Mouse (Mus musculus) adrenal gland, postnatal 10 days (tissue): Measurements from ENCODE around the gene Sec1. TPM values are rescaled to one million over a fixed set of nuclear protein-coding genes. Genes with fewer than 3 reads are reported as not detected.

ENCODE experiments used
- DNase-seq: peaks from one replicate; pipeline ENCODE4 v3.0.0; 2021; ENCODE audit warnings: mixed read lengths
- long read RNA-seq, 2 experiments: library from polyadenylated mRNA; stranded (forward); transcript quantifications; one replicate each; pipeline ENCODE4 v2.0.0; 2021
- total RNA-seq, 2 experiments: library from RNA; stranded (reverse); gene quantifications; 2 replicates each; pipeline ENCODE4 v1.2.3; 2021

The Sec1 gene
- total RNA-seq = under 1 TPM; 0.21 to 0.30 TPM
- long read RNA-seq, experiment 1, partial matches to known transcripts = 0 of 1 reads
- long read RNA-seq, experiment 1, other reads (novel, unspliced or antisense) = 1 of 1 reads
- long read RNA-seq, experiment 2, partial matches to known transcripts = 0 of 1 reads
- long read RNA-seq, experiment 2, other reads (novel, unspliced or antisense) = 1 of 1 reads

DNA sequence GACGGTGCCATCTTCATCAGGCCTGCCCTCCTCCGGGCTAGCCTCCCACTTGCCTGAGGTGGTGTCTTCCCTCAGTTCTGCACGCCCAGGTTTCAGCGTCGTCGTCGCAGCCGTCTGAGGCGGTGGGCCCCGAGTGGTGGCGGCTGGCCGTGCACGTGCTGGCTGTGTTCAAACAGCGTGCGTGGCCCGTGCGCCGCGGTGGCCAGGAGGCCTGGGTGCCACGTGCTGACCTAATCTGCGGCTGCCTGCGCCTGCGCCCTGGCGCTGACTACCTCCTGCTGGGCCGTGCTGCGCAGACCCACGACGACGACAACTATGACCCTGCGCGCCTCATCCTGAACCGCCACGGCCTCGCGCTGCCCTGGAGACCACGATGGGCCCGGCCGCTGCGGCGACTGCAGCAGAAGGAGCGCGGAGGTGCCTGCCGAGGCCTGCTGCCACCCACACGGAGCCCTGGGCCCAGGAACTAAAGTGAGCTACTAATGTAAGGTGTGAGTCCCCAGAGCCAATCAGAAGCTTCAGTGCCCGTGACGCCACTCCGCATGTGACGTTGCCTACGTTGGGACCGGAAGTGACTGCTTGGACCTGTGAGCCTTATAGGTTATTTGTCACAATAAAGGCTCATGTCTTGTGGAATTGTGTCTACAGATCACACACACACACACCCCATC is at the start of gene Sec1:
Gene Sec1, minus strand, starts transcription at position 482 of the 671 bp plus-strand sequence.
- DNase-seq = no peak

DNA sequence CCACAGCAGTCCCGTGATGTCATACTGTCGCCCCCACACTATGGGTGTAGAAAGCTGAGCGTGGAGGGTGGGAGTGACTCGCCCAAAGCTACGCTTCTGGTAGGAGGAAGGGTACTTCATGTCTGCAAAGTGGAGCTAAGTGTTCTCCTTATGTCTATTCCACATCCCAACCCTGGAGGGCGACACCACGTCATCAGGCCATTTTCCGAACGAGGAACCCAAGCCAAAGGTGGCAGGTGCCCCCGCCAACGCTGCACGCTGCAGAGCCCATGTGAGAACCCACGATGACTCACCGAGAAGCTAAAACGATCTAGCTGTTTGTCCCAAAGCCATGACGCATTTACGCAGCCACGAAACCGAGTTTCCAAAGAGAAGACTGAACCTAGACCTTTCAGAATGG is 48.1 kb upstream of the Sec1 start:
- DNase-seq = no peak

DNA sequence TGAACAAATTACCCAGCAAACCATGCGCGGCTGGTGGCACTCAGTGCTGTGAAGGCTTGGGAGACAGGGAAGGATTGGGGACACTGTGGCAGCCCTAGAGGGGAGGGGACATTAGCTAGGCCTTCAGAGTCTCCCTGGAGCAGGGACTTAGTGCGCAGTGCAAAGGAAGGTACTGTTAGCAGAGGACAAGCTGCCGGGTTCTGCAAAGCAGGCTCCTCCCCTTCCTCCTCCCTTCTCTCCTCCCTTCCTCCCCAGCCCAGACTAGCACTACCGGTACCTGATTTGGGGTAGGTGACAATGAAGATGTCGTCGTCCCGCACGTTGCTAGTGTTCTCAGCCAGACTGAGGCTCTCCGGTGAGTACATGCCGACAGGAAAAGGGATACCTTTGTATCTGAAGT is 47.6 kb upstream of the Sec1 start:
- no peak for DNase-seq

DNA sequence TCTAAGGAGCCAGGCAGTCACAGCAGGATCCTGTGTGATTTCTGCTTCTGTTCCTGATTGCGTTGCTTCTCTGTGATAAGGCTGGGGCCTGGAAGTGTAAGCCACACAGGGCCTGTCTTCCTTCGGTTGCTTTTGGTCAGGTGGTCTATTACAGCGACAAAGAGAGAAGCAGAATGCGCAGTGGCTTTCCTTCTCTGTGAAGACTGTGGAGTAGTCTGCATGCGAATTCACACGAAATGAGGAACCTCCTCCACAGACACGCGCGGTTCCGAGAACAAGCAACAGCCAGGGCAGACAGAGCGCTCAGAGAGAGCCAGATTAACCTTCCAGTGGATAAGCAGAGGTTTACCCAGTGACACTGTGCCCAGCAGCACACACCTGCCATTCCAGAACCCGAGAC is 47.1 kb upstream of the Sec1 start:
- no peak for DNase-seq

DNA sequence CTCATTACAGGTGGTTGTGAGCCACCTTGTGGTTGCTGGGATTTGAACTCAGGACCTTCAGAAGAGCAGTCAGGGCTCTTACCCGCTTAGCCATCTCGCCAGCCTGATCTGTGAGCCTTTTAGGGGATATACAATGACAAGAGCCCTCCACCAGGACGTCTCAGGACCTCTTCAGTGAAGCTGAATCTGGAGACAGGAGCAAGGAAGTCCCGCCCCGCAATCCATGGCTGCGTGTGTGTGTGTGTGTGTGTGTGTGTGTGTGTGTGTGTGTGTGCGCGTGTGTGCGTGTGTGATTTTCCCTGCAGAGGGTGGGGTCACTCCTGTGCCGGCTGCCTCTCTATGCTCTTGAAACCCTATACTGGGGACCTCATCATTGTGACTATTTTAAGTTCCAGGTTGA is 45.6 kb upstream of the Sec1 start:
- DNase-seq = no peak

DNA sequence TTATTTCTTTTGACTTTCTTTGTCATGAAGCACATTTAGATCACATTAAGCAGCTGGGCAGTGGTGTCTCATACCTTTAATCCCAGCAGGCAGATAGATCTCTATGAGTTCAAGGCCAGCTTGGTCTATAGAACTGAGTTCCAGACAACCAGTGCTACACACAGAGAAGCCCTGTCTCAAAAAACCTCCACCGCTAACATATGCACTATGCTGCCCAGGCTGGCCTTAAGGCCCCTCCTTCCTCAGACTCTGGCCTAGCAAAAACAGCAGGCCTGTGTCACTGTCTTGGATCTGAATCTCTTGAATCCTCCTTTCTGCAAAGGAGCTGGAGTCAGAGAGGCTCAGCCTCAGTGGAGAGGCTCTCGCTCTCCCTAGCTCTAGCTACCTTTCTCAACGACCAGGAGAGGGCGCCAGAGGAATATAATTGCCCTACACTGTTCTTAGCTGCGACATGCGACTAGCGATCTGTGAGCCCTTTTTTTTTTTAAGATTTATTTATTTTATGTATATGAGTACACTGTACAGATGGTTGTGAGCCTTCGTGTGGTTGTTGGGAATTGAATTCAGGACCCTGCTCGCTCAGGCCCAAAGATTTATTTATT is 45.1 kb upstream of the Sec1 start:
- peak; percentile 86 for DNase-seq

DNA sequence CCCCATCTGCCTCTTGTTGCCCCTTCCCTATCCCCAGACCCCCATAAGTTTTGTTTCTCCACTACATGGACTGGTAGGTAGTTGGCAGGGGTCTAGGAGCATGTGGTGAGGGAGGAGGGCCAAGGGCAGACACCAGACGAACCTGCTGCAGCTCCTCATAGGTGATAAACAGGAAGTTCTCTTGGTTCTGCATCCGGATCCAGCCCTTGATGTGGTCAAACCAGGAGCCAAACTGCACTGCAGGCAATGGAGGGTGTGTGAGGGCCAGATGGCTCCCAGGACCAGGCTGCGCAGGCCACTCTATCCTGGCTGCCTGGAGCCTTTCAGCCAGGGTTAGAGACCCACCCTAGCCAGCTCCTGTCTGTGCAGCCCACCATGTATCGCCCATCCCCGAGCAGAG is 39.3 kb upstream of the Sec1 start:
- DNase-seq = no peak

DNA sequence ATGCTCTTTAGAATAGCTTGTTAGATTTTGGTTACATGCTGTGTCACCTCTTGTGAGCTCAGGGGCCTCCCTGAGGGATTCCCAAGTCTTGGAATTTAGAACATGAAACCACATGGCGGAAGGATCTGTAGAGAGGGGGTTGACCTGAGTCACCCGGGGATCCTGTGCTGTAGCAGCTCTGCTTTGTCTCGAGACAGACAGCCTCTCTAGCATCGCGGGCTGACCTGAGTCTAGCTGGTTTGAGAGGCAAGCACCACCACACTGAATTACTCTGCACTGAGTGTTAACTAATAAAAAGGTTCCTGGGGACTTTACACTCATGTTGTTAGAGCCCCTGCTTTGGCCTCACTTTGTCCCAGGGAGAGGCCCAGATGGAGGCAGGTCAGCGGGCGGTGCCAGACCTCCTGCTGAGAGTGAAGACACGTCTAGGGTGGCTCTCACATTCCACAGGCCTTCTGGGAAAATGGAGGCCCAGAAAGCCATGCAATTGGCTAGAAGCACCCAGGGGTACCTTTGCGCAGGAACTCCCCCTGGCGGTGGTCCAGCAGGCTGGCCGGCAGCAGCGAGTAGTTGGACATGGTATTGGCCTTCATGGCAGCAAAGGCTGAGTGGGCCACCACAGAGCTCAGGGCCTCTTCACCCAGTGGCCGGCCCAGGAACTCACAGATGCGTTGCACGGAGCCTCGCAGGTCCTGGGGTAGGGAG is 36.7 kb upstream of the Sec1 start:
- DNase-seq = peak; percentile 74

DNA sequence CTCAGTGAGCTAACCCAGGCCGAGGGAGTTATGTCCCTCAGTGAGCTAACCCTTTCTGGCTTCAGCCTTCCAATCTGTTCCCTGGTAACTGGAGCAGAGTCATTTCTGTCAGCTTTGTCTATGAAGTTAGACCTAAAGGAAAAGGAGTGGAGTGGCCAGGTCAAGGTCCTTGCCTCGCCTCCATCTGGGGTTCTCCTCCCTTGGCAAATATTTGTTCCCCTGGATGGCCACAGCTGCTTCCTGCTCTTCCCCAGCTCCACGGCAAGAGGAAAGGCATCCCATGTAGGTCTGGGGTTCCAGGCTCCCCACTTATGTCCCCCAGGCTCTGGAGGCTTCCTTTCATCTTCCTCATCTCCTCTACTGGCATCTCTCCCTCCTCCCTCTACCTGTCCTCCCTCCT is 33.4 kb upstream of the Sec1 start:
- no peak for DNase-seq

DNA sequence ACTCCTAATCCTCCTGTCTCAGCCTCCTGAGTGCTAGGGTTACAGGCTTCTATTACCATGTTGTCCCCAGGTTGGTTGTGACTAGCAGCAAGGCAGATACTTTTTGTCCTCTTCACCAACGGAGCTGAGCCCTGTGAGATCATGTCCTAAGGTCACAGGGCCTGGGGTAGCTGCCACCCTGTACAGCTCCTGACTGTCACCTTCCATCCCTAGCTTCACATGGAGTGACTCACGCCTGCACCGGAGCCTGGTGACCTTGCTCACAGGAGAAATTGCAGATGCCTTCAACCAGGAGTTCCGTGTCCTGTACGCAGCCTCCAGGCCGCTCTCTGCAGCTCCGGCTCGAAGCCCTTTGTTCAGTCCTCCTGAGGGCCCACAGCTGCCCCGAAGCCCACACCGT is 32.2 kb upstream of the Sec1 start:
- DNase-seq = no peak

DNA sequence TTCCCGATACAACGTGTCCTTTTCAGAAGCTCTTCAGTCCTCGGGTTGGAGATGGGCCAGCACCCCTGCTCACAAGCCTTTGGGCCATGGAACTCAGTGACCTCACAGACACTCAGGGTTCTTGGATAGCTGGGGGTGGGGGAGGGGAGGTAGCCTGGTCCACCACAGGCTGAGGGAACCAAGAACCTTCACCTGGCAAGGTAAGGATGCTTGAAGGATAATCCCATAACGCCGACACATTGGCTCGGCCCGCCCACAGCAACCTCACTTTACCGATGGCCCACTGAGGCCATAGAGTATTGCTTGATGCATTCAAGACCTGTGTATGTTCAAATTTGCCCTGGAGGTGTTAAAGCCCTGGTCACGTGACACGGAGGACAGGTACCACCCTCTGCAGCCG is 31.5 kb upstream of the Sec1 start, which contains the start of gene Spaca4:
Gene Spaca4, minus strand, starts transcription at position 101 of the 400 bp plus-strand sequence.
- no peak for DNase-seq

DNA sequence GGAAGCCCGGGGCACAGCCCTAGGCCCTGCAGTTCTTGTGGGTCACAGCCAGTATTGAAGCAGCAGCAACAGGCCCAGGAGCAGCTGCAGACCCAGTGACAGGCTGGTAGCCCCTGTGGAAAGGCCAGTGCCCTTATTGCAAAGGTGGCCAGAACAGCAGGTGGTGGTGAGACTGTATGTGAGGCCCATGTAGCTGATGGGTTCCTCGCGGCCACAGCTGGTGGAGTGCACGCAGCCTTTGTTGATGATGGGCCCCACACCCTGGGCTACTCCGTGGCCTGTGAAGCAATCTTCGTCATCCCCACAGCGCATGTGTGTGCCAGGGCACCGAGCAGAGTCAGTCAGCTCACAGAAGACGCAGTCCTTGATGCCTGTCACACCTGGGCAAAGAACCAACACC is 30.9 kb upstream of the Sec1 start:
- no peak for DNase-seq

DNA sequence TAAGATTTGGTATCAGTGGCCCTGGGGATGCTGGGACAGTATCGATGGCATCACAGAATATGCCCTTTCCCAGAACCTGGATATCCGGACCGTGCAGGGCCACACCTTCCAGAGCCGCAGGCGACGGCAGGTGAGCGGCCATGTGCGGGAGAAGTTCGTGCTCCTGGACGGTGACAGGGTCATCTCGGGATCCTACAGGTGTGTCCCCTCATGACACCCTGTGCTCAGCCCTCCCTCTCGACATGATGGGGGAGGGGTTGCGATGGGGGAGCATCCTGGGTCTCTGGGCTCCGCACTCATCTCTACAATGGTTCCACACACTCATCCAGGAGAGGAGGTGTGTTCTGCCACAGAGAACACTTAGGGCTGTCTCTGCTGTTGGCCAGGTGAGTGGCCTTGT is 29.6 kb upstream of the Sec1 start:
- no peak for DNase-seq

DNA sequence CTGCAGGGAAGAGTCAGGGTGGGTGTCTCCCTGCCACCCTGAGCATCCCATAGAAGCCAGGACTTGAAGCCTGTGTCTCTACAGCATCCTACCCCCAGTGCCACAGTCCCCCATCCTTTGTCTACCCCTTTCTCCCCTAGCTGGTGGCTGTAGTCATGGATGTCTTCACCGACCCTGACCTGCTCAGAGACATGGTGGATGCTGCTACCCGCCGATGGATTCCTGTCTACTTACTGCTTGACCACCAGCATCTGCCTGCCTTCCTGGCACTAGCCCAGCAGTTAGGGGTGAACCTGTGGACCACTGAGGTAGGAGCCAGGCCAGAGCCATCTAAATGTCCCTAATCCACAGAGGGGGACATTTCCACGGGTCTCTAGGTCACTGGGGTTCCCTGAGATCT is 29.1 kb upstream of the Sec1 start:
- DNase-seq = no peak

DNA sequence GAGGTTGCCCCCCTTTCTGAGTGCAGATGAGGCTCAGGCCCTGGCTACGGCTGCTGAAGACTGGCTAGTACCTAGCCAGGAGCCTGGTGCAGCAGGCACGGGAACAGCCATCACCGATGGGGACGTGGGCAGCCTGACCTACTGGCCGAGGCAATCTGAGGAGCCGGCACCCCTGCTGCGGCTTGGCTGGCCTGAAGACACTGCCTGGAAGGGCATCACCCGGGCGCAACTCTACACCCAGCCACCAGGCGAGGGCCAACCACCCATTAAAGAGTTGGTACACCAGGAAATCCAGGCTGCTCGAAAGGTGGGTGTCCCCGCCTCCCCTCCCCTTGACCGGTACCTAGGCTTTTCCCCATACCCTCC is 28.1 kb upstream of the Sec1 start:
- DNase-seq = no peak

DNA sequence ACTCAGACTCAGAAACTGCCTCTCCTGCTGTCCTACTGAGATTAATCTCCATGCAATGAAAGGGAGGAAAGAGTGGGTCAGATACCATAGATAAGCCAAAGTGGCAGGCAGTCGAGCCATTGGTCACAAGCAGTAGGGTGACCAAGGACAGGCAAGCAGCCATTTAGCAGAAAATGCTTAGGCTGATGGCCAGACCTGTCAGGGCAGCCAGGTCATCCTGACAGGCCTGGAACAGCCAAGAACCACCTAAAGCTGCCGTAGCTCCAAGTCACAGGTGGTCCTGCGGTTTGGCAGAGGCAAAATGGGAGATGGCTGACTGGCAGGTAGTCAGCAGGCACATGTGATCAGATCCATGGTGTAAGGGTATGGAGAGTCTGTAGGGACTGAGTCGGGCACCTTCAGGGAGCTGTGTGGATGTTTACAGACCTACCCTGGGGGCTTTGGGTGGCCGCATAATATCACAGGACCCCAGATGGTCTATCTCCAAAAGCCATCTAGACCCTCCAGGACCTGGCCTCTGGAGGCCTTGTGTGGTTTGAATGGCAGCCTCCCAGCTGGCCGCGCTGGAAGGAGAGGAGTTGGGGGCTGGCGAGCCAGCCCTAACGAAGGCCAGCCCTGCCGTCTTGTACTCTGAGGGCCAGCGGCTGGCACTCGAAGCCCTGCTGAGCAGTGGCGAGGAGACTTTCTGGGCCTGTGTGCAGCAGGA is 27.6 kb upstream of the Sec1 start:
- DNase-seq = no peak

DNA sequence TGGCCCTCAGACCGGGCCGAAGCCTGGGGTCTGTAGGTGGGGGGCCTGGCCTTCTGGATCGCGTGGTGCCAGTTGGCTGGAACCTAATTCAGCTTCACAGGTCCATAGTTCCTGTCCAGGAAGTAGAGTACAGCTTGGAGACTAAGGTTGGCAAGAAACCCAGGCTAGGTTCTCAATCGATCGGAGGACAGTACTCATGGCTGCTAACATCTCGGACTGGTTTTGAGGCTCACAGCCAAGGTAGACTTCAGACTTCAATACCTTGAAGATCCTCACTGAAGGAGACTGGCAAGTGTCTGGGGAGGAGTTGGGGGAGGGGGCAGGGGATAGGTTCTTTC is 27.0 kb upstream of the Sec1 start:
- no peak for DNase-seq

DNA sequence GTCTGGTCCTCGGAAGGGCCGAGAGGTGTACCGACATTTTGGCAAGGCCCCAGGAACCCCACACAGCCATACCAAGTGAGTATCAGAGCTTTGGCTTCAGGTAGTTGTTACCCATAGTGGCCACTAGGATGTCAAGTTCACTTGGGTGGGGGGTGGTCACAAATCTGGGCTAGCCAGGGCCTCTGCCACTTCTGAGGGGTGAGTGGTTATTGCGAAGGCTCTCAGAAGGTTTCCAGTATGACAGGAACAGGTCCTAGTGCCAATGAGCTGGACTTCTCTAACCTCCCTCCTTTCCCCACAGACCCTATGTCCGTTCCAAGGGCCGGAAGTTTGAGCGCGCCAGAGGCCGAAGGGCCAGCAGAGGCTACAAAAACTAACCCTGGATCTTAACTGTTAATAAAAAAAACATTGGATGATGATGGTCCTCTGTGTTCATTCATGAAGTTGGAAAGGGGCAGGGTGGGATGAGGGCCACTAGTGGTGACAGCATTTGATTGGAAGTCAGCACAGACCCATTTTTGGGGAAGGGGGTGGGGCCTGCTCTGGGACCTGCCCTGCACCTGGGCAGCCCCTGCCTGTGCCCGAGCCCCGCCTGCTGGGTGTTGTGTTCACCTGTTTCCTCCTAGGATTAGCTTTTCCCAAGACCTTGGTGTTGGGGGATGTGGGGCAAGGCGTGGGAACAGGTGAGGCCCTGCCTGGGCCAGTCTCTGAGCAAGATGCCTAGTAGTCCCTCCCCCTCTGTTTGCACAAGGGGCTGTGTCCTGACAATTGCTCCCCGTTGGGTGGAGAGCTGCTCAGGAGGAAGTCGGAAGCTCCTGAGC is 26.4 kb upstream of the Sec1 start, which contains the start of gene Fam83e:
Gene Fam83e, plus strand, starts transcription at position 800 of the 821 bp plus-strand sequence.
- DNase-seq = no peak

DNA sequence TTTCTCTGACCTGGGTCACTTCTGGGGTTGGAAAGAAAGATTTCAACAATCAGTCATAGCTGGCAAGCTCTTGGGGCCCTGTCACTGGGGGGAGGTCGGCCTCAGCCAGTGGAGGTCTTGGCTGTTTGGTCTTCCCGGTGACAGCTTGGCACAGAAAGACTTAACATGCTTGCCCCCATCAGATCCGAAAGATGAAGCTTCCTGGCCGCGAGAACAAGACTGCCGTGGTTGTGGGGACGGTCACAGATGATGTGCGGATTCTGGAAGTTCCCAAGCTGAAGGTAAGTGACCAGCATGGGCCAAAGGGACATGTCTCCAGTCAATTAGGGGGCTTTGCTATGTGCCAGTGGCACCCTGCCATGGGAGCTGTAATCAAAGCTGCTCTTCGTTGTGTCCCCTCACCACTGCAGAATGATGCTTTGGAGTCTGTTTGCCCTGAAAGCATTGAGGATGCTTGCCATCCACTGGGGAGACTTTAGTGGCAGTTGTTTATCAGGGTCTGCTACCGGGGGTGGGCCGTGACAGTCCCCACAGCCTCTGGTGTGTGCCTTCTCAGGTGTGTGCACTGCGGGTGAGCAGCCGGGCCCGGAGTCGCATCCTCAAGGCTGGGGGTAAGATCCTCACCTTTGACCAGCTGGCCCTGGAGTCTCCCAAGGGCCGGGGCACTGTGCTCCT is 25.7 kb upstream of the Sec1 start:
- no peak for DNase-seq

DNA sequence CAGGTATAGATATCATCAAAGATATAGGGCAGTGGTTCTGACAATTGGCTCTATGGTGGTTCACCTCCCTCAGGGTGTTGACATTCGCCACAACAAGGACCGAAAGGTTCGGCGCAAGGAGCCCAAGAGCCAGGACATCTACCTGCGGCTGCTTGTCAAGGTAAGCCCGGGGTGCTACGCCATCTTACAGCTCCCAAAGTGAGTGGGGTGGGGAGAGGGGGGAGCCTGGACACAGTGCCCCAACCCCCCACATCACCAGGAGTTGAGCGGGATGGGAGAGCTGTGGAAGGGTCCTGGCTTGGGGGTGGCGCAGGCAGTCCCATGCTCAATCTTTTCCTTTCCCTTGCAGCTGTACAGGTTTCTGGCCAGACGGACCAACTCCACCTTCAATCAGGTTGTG is 25.0 kb upstream of the Sec1 start:
- DNase-seq = no peak

DNA sequence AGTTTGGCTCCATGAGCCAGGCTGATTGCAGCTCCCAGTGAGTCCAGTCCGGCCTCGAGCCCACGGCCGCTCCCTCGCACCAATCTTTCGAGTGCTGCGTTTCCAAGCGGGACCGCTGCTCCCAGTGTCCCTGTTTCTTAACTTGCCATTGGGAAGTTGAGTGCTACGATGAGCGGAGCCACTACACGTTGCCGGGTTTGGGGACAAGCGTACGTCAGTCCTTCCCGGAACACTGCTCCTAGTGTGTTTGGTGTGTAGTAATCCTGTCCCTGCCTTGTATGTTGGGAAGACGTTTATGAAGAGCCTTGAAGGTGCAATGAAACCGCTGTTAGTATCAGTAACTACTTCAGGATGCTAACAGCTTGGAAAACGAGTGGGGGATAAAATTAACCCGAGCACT is 24.1 kb upstream of the Sec1 start:
- DNase-seq = no peak
